Mouse (Mus musculus): Measurements from ENCODE around the gene Med7.

GRCm38 (mm10) chr11:46474220-46474619 is 37.5 kb downstream of the Med7 start:
- TF ChIP-seq CTCF (IDR thresholded peaks at IDR 0.05; ENCODE audit: low read depth) (no peak), EP300 (IDR thresholded peaks at IDR 0.05; ENCODE audit: low read depth) (no peak)
